ENCODE assay signal across 13 mouse cellular contexts in the genomic region with DNA sequence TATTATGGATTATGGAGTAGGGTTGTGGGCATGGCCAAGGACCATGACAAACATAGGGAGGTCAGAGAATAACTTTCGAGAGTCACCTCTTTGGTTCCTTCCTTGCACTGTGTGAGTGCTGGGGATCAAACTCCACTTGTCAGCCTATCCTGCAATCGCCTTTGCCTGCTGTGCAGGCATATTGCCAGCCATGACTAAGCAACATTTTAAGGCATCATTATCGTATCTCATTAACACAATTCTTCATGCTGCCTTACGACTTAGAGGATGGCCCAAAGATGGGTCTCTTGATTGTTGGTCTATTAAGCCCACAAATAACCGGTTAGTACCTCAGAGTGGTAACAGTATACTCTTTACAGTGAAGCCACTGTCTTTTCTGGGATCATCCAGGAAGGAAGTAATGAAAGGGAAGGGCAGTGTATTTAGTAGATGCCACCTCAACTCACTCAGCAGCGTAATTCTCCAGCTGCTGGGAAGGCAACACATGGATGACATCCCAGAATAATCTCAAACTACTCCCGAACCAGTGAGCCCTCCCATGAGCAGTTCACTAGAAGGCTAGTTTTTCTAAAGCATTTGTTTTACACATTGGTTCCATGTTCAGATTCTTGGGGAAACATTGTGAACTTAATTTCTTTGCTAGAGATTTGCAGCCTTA. TPM values are rescaled to one million over a fixed set of nuclear protein-coding genes. Genes with fewer than 3 reads are reported as not detected.
DNase-seq lines count a peak whose midpoint lies in the region; ATAC-seq and TF ChIP-seq lines count a peak whose summit lies in the region.
"Had no signal": no experiment of that assay in that cellular context is flagged by ENCODE, and none has a peak within 500 bp of the region (broad histone marks: within the 10 kb centered on the region; RNA-seq: fewer than 3 reads in every experiment).

No protein-coding gene starts in this region.

- intact Hi-C loops in left cerebral cortex, adult 2 months (cut with DNase I): no loop called here

- H3K27ac ChIP-seq in kidney, adult 2 months (ENCODE audit: insufficient read depth, low read depth, low read length): no peak overlapping the region
- H3K27ac ChIP-seq in kidney, embryonic 16.5 days (ENCODE audit: low read length): no peak overlapping the region
- H3K27ac ChIP-seq in liver, embryonic 16.5 days (ENCODE audit: low read length): no peak overlapping the region
- H3K27ac ChIP-seq in left cerebral cortex, adult 2 months: no peak overlapping the region
- H3K27ac ChIP-seq: heart, embryonic 15.5 days; hindbrain, postnatal 0 days; limb, embryonic 15.5 days had no signal

- peak; percentile 68 for DNase-seq in kidney, adult 2 months
- peak; percentile 11 for DNase-seq in G1E (ENCODE audit: low spot score)
- DNase-seq in c-Kit-positive CD71-positive TER-119-negative erythroid progenitor cells, embryonic 14.5 days (ENCODE audit: low read depth): peak; percentile 10
- no peak for DNase-seq in left cerebral cortex, adult 2 months (ENCODE audit: extremely low spot score in 1 of 2, low spot score in 2 of 2)
- no peak for DNase-seq in adrenal gland, adult 18-20 months (ENCODE audit: low spot score in 2 of 2)
- no peak for DNase-seq in adrenal gland, postnatal 10 days
- DNase-seq: cerebellum, postnatal 25 days; layer of hippocampus, postnatal 36 days had no signal

- no peak overlapping the region for H3K9ac ChIP-seq in kidney, embryonic 16.5 days (replicated peaks; ENCODE audit: low read length)
- no peak overlapping the region for H3K9ac ChIP-seq in liver, embryonic 16.5 days (ENCODE audit: low read depth, low read length)
- H3K9ac ChIP-seq: heart, embryonic 15.5 days; limb, embryonic 15.5 days had no signal

- H3K4me1 ChIP-seq in kidney, adult 2 months (ENCODE audit: control insufficient read depth, insufficient read depth, low read length): no peaks in the 10 kb centered on the region
- no peaks in the 10 kb centered on the region for H3K4me1 ChIP-seq in kidney, embryonic 16.5 days (ENCODE audit: insufficient read depth, low read length)
- peaks cover 8% of the 10 kb centered on the region for H3K4me1 ChIP-seq in G1E (ENCODE audit: insufficient read depth, low read depth, low read length)
- no peaks in the 10 kb centered on the region for H3K4me1 ChIP-seq in liver, embryonic 16.5 days (ENCODE audit: control insufficient read depth, low read depth, low read length)
- H3K4me1 ChIP-seq: heart, embryonic 15.5 days; limb, embryonic 15.5 days had no signal

- ATAC-seq in kidney, embryonic 16.5 days (ENCODE audit: low FRiP score, low TSS enrichment): no peak
- peak; percentile 22; the same call in 1 of the 2 replicates for ATAC-seq in G1E (ENCODE audit: extremely low read depth, insufficient number of reproducible peaks, low FRiP score, poor library complexity, severe bottlenecking)
- ATAC-seq in liver, embryonic 16.5 days (ENCODE audit: low read depth): peak; percentile 83

- H3K9me3 ChIP-seq in kidney, embryonic 16.5 days (ENCODE audit: low read length): no peaks in the 10 kb centered on the region
- H3K9me3 ChIP-seq in G1E (replicated peaks): no peaks in the 10 kb centered on the region
- no peaks in the 10 kb centered on the region for H3K9me3 ChIP-seq in liver, embryonic 16.5 days (replicated peaks; ENCODE audit: control insufficient read depth, low read length)
- H3K9me3 ChIP-seq: heart, embryonic 15.5 days; limb, embryonic 15.5 days had no signal

- TF ChIP-seq CTCF in kidney, adult 2 months (conservative IDR thresholded peaks at IDR 0.05; ENCODE audit: insufficient read depth, insufficient read length, low read depth, low read length): no peak
- no peak for TF ChIP-seq CTCF in G1E (IDR thresholded peaks at IDR 0.05; ENCODE audit: low read depth, low read length)
- TF ChIP-seq CTCF in left cerebral cortex, adult 2 months (IDR thresholded peaks at IDR 0.05): no peak

- H3K27me3 ChIP-seq in kidney, adult 2 months (replicated peaks; ENCODE audit: control insufficient read depth, insufficient read depth, low read length): no peaks in the 10 kb centered on the region
- H3K27me3 ChIP-seq in kidney, embryonic 16.5 days (ENCODE audit: insufficient read depth, low read length): no peaks in the 10 kb centered on the region
- H3K27me3 ChIP-seq in G1E (ENCODE audit: insufficient read depth, low read length): peaks cover 9% of the 10 kb centered on the region; the same call in 1 of the 2 replicates
- no peaks in the 10 kb centered on the region for H3K27me3 ChIP-seq in liver, embryonic 16.5 days (ENCODE audit: control insufficient read depth, insufficient read depth, low read depth, low read length)
- H3K27me3 ChIP-seq: heart, embryonic 15.5 days; limb, embryonic 15.5 days had no signal

- WGBS in kidney, adult 2 months: 58% methylated on average over 7 of the region's 7 CpGs
- 71% methylated on average over 7 of the region's 7 CpGs for WGBS in kidney, embryonic 16.5 days
- 46% methylated on average over 7 of the region's 7 CpGs for WGBS in liver, embryonic 16.5 days (ENCODE audit: insufficient replicate concordance)

- TF ChIP-seq POLR2A in kidney, adult 2 months (IDR thresholded peaks at IDR 0.05; ENCODE audit: low read depth, low read length): no peak

- no peak overlapping the region for H3K4me3 ChIP-seq in kidney, adult 2 months (ENCODE audit: insufficient read depth, low read depth, low read length)
- H3K4me3 ChIP-seq in kidney, embryonic 16.5 days (ENCODE audit: low read length): no peak overlapping the region
- no peak overlapping the region for H3K4me3 ChIP-seq in G1E (ENCODE audit: low read depth, low read length)
- H3K4me3 ChIP-seq in liver, embryonic 16.5 days (ENCODE audit: low read depth, low read length): no peak overlapping the region
- H3K4me3 ChIP-seq in left cerebral cortex, adult 2 months: no peak overlapping the region
- H3K4me3 ChIP-seq: heart, embryonic 15.5 days; limb, embryonic 15.5 days had no signal

- H3K36me3 ChIP-seq in kidney, adult 2 months (ENCODE audit: control insufficient read depth, insufficient read depth, low read length): no peaks in the 10 kb centered on the region
- no peaks in the 10 kb centered on the region for H3K36me3 ChIP-seq in kidney, embryonic 16.5 days (ENCODE audit: insufficient read depth, low read length)
- no peaks in the 10 kb centered on the region for H3K36me3 ChIP-seq in G1E (replicated peaks)
- no peaks in the 10 kb centered on the region for H3K36me3 ChIP-seq in liver, embryonic 16.5 days (ENCODE audit: control insufficient read depth, insufficient read depth)
- H3K36me3 ChIP-seq: heart, embryonic 15.5 days; limb, embryonic 15.5 days had no signal

- H3K4me2 ChIP-seq in kidney, embryonic 16.5 days (replicated peaks; ENCODE audit: low read depth, low read length): no peak overlapping the region
- no peak overlapping the region for H3K4me2 ChIP-seq in liver, embryonic 16.5 days (ENCODE audit: low read depth, low read length)
- H3K4me2 ChIP-seq: heart, embryonic 15.5 days; limb, embryonic 15.5 days had no signal

RNA-seq across cellular contexts. Expression of gene Apip, which starts 45.9 kb away (rescaled TPM):
- polyA plus RNA-seq in kidney, adult 2 months (2012; rRNA removed): 18.7 and 24.4 TPM in 2 replicates
- 60.5 and 68.1 TPM in 2 replicates for polyA plus RNA-seq in kidney, embryonic 16.5 days (2015; fragmentation: Nextera tagmentation; extraction: Ambion mirVana)
- total RNA-seq in G1E (2014; fragmentation: Nextera tagmentation): 47.4 and 68.4 TPM in 2 replicates
- 51.9 and 54.5 TPM in 2 replicates for total RNA-seq in G1E (2017)
- polyA plus RNA-seq in G1E (2012): 21.9 and 49.2 TPM in 2 replicates
- polyA plus RNA-seq in liver, embryonic 16.5 days (2015; fragmentation: Nextera tagmentation; extraction: Ambion mirVana): 31.5 and 37.5 TPM in 2 replicates
- 10 to 100 TPM; 18.8 to 25.9 TPM for total RNA-seq in left cerebral cortex, adult 2 months (2021)
- total RNA-seq in adrenal gland, adult 18-20 months (2021): 10 to 100 TPM; 46.1 to 51.2 TPM
- total RNA-seq in adrenal gland, postnatal 10 days (2021): 10 to 100 TPM; 54.5 to 61.5 TPM

RNA-seq across cellular contexts. Expression of gene Pdhx, which starts 46.0 kb away (rescaled TPM):
- 27.9 and 37.2 TPM in 2 replicates for polyA plus RNA-seq in kidney, adult 2 months (2012; rRNA removed)
- 42.8 and 46.7 TPM in 2 replicates for polyA plus RNA-seq in kidney, embryonic 16.5 days (2015; fragmentation: Nextera tagmentation; extraction: Ambion mirVana)
- 30.4 and 30.8 TPM in 2 replicates for total RNA-seq in G1E (2014; fragmentation: Nextera tagmentation)
- total RNA-seq in G1E (2017): 32.6 and 36.1 TPM in 2 replicates
- polyA plus RNA-seq in G1E (2012): 4.2 and 5.0 TPM in 2 replicates
- polyA plus RNA-seq in liver, embryonic 16.5 days (2015; fragmentation: Nextera tagmentation; extraction: Ambion mirVana): 18.0 and 19.3 TPM in 2 replicates
- 10 to 100 TPM; 56.4 to 58.7 TPM for total RNA-seq in left cerebral cortex, adult 2 months (2021)
- 100 to 1,000 TPM; 126 to 127 TPM for total RNA-seq in adrenal gland, adult 18-20 months (2021)
- 100 to 1,000 TPM; 118 to 121 TPM for total RNA-seq in adrenal gland, postnatal 10 days (2021)

Comparison
In these comparisons a context has a peak if more than half of its experiments do, and no peak if none do; other contexts are left out.
1. DNase-seq: peak in kidney, adult 2 months (single experiment), G1E (single experiment) and c-Kit-positive CD71-positive TER-119-negative erythroid progenitor cells, embryonic 14.5 days (single experiment); none in left cerebral cortex, adult 2 months (0 of 2), adrenal gland, adult 18-20 months (0 of 2) and adrenal gland, postnatal 10 days (single experiment).